Mouse (Mus musculus) limb, embryonic 13.5 days (tissue): ENCODE data around the gene Emc8. TPM values are rescaled to one million over a fixed set of nuclear protein-coding genes. Genes with fewer than 3 reads are reported as not detected.

Experiments
- ATAC-seq: fragments of 200-750 bp; cut with Nextera tagmentation; 2 replicates; pipeline ENCODE4 v1.8.0; 2017; ENCODE audit warnings: low read depth, moderate number of reproducible peaks, moderate TSS enrichment; ENCODE audit not compliant: low FRiP score
- H3K27ac ChIP-seq: fragments of 300-500 bp; sonication (generic); 2 replicates; pipeline ENCODE4 v1.5.1; 2015; ENCODE audit warnings: inconsistent platforms, mild to moderate bottlenecking, moderate library complexity
- H3K27me3 ChIP-seq: fragments of 300-500 bp; sonication (generic); 2 replicates; pipeline ENCODE4 v1.6.1; 2015; ENCODE audit warnings: mild to moderate bottlenecking, inconsistent platforms
- H3K36me3 ChIP-seq: fragments of 300-500 bp; sonication (generic); 2 replicates; pipeline ENCODE4 v1.6.1; 2015; ENCODE audit warnings: inconsistent platforms, mild to moderate bottlenecking, moderate library complexity
- H3K4me1 ChIP-seq: fragments of 300-500 bp; sonication (generic); 2 replicates; pipeline ENCODE4 v1.6.1; 2015; ENCODE audit warnings: inconsistent platforms
- H3K4me2 ChIP-seq: fragments of 300-500 bp; sonication (generic); replicated peaks from 2 replicates; pipeline ENCODE4 v1.6.1; 2015; ENCODE audit warnings: inconsistent platforms, mild to moderate bottlenecking, moderate library complexity
- H3K4me3 ChIP-seq: fragments of 300-500 bp; sonication (generic); 2 replicates; pipeline ENCODE4 v1.5.1; 2015; ENCODE audit warnings: moderate library complexity, mild to moderate bottlenecking, inconsistent platforms
- H3K9ac ChIP-seq: fragments of 300-500 bp; sonication (generic); 2 replicates; pipeline ENCODE4 v1.6.1; 2015; ENCODE audit warnings: mild to moderate bottlenecking, inconsistent platforms
- H3K9me3 ChIP-seq: fragments of 300-500 bp; sonication (generic); 2 replicates; pipeline ENCODE4 v1.6.1; 2016; ENCODE audit warnings: inconsistent platforms
- WGBS: fragments of 180-500 bp; shearing (Covaris S2); methylation state at CpG from one replicate; pipeline ENCODE4 v1.1.7; 2015; 5-methylcytosine and 5-hydroxymethylcytosine counted together
- polyA plus RNA-seq: library from polyadenylated mRNA; unstranded; fragments of >200 nt; fragmentation: Nextera tagmentation; extraction: Ambion mirVana; gene quantifications from 2 replicates; pipeline ENCODE4 v1.2.1, GENCODE M21; 2015

Gene Emc8
- polyA plus RNA-seq, 1 experiment from 2014 or later = 248 TPM

DNA sequence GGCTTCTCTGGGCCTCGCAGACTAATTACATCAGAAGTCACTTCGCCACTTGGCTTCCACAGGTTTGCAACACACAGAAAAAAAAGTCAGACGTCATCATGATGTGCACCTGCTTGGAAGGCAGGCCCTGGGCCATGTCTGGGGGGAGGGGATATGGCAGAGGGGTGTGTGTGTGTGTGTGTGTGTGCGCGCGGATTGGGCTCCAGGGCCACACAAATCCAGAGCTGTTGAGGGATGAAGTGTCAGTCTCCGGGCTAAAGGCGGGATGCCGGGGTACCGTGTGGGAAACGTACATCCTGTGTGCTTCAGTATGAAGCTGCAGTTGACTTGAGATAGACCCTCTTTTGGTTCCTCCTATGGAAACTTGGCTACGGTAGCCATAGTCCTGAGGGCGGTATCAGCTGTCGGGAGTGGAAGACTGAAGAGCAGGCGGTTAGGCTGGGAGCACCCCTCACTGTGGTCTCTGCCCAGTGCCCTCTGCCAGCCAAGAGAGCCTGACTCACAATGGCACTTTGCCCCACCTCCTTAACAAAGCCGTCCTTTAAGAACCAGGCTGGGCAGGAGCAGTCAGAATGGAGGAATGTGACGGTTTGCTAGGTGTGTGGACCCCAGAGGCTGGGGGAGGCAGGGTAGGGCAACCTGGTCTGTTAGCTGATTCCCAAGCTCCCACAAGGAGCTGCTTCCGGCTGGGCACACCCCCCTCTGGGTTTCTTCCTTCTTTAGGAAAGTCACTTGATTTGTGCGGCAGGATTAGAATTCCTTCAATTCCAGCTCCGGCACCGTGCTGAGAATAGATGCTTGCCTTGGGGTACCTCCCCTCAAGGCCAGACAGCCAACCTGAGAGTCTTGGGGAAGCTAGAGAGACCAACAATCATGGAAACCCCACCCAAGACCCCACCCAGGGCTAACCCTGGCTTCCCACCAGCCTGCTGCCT lies 36.7 kb downstream of the Emc8 start:
- Histone ChIP-seq H3K4me2 (no peak overlapping the region), H3K27me3 (peaks cover 33% of the 10 kb centered on the region), H3K4me3 (no peak overlapping the region), H3K4me1 (peaks cover 43% of the 10 kb centered on the region), H3K9ac (no peak overlapping the region), H3K36me3 (no peaks in the 10 kb centered on the region), H3K9me3 (0 out of 2 replicates have a peak, but pooled peaks cover 6% of the 10 kb centered on the region), H3K27ac (no peak overlapping the region)
- WGBS = 72% methylated on average over 21 of the region's 21 CpGs
- ATAC-seq = no peak

DNA sequence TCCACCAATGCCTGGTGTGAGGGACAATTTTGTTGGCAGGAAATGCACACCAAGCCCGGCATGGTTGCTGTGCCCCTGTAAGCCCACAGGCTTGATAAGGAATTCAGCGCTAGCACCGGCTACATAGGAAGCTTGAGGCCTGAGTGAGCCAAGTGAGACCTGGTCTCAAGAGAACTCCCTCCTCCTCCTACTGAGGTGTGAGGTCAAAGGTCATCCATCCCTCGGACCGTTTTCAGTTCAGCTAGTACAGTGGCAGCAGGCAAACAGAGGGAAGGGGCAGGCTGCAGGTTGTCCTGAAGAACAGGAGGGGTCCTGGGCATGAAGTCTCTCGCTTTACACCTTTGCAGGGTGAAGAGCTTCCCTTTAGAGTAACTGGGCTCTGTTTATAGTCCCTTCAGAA lies 37.5 kb downstream of the Emc8 start:
- no peak overlapping the region for H3K9ac ChIP-seq
- no peak overlapping the region for H3K4me3 ChIP-seq
- peaks cover 43% of the 10 kb centered on the region for H3K4me1 ChIP-seq
- no peak overlapping the region for H3K4me2 ChIP-seq
- H3K27me3 ChIP-seq = peaks cover 25% of the 10 kb centered on the region
- H3K9me3 ChIP-seq = 0 out of 2 replicates have a peak, but pooled peaks cover 6% of the 10 kb centered on the region
- no peak overlapping the region for H3K27ac ChIP-seq
- WGBS = 37% methylated on average over 6 of the region's 6 CpGs
- no peak for ATAC-seq
- H3K36me3 ChIP-seq = no peaks in the 10 kb centered on the region

DNA sequence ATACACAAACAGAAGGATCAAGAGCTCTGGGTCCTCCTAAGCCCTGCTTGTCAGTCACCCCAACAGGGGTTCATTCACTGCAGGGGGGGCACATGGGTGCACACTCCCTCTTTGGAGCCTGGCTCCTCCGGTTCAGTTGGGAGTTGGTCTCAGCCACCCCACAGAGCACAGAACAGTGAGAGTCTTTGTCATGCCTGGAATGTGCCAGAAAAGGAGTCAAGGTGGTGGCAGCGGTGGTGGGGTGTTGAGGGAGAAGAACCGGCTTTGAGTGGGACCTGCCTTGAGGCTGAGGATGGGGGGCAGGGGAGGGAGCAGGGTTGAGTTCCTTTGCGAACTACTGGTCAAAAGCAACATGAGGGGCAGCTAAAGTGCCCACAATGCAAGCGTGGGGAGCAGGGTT lies 38.3 kb downstream of the Emc8 start:
- peaks cover 19% of the 10 kb centered on the region for H3K27me3 ChIP-seq

DNA sequence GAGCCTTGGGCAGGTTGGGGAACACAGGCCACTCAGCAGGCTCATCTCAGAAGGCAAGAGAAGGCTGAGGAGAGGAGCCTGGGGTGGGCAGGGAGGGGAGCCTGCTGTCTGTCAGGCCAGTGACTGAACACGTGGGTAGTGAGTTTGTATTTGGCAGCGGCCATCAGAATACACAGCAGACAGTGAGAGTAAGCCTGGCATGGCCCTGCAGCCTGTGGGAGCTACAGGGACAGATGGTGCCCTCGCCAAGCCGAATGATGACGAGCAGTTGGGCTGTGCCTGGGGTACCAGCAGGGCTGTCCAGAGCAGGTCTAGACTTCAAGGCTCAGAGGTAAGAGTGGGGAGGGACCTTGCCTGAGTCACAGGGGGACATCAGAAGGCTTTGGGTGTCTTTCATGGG lies 41.1 kb downstream of the Emc8 start:
- Histone ChIP-seq H3K27me3 (no peaks in the 10 kb centered on the region), H3K4me2 (no peak overlapping the region), H3K36me3 (no peaks in the 10 kb centered on the region), H3K27ac (no peak overlapping the region), H3K4me3 (no peak overlapping the region), H3K9me3 (no peaks in the 10 kb centered on the region), H3K4me1 (peaks cover 22% of the 10 kb centered on the region), H3K9ac (no peak overlapping the region)
- ATAC-seq = no peak
- WGBS = 94% methylated on average over 5 of the region's 5 CpGs

More for the DNA sequence above, 38.3 kb downstream of the Emc8 start:
- H3K4me2 ChIP-seq = no peak overlapping the region
- no peak overlapping the region for H3K4me3 ChIP-seq
- 0 out of 2 replicates have a peak, but pooled peaks cover 6% of the 10 kb centered on the region for H3K9me3 ChIP-seq
- H3K9ac ChIP-seq = no peak overlapping the region
- no peaks in the 10 kb centered on the region for H3K36me3 ChIP-seq
- H3K4me1 ChIP-seq = peaks cover 43% of the 10 kb centered on the region
- no peak for ATAC-seq
- no peak overlapping the region for H3K27ac ChIP-seq
- 47% methylated on average over 5 of the region's 5 CpGs for WGBS

DNA sequence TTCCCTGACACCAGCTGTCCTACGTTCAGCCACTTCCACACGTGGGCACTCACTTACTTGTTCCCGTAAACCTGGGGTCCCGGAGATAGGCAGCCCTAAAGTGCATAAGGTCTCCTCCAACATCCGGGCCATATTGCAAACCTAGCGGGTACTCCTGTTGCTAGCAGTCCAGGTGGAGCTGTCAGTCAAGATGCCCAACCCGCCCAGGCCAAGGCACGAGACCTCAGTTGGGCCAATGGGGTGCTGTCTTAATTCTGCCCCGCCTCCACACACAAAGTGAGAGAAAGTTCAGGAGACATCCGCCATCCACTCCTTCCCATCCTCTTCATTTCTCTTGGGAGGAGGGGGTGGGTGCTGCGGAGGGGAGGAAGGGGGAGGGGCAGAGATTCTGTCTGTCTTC lies 41.9 kb downstream of the Emc8 start:
- 64% methylated on average over 11 of the region's 11 CpGs for WGBS
- no peak for ATAC-seq
- H3K36me3 ChIP-seq = no peaks in the 10 kb centered on the region
- H3K4me3 ChIP-seq = no peak overlapping the region
- H3K4me1 ChIP-seq = peaks cover 14% of the 10 kb centered on the region; the same call in 1 of the 2 replicates
- no peak overlapping the region for H3K9ac ChIP-seq
- no peaks in the 10 kb centered on the region for H3K27me3 ChIP-seq
- H3K4me2 ChIP-seq = no peak overlapping the region
- no peaks in the 10 kb centered on the region for H3K9me3 ChIP-seq
- no peak overlapping the region for H3K27ac ChIP-seq

DNA sequence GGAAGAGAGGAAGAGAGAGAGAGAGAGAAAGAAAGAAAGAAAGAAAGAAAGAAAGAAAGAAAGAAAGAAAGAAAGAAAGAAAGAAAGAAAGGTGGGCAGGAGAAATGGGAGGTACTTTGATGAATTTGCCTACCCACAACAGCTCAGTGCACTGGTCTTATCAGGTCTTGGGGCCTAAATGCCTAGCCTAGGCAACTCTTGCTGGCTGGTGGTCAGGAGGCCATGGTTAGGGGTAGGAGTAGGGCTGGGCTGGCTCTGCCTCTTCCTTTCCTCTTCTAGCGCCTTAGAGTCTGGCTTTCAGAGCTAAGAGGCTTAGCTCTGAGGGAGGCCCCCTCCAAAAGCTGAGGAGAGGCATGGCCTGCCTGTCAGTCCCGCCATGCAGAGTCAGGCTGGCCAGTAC lies 44.8 kb downstream of the Emc8 start:
- Histone ChIP-seq H3K4me1 (no peaks in the 10 kb centered on the region), H3K27me3 (no peaks in the 10 kb centered on the region), H3K27ac (no peak overlapping the region), H3K9ac (no peak overlapping the region), H3K4me2 (no peak overlapping the region), H3K36me3 (no peaks in the 10 kb centered on the region), H3K9me3 (no peaks in the 10 kb centered on the region), H3K4me3 (no peak overlapping the region)
- WGBS = 56% methylated on average over 1 of the region's 2 CpGs
- no peak for ATAC-seq

DNA sequence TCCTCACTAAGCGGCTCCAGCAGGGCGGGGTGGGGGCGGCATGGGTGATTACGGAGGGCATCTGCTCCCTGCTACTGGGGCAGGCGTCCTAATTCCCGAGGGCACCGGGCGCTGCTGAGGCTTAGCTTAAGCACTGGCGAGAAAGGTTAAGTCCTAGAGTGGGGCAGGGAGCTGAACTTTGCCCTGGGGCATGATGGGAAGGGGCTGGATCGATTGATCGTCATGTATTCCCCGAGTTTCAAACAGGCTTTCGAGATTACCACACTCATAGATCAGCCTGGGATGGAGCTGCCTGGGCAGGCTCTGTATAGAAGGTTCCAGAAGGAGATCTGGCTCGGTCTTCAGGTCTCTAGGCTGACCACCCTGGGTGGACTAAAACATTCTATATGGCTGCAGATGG lies 46.2 kb downstream of the Emc8 start:
- Histone ChIP-seq H3K4me3 (no peak overlapping the region), H3K4me1 (no peaks in the 10 kb centered on the region; the same call in 1 of the 2 replicates), H3K27ac (no peak overlapping the region), H3K36me3 (no peaks in the 10 kb centered on the region), H3K4me2 (no peak overlapping the region), H3K9ac (no peak overlapping the region), H3K27me3 (no peaks in the 10 kb centered on the region), H3K9me3 (no peaks in the 10 kb centered on the region)
- 74% methylated on average over 14 of the region's 14 CpGs for WGBS
- no peak for ATAC-seq

DNA sequence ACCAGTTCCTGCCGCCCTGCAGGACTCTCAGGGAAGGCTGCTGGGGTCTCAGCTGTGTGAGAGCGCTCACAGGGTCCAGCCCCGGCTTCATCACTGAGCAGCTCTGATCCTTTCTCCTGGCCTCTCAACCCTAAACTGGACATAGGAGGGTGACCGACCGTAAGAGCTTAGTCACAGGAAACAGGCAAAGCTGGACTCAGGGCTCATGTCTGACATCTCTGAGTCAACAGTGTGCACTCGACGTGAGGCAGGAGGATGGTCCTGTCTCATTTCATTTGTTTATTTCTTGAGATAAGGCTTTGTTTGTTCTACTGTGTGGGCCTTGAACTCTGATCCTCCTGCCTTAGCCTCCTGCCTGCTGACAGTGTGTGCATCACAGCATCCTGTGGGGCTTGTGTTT lies 47.9 kb downstream of the Emc8 start:
- H3K27ac ChIP-seq = no peak overlapping the region

DNA sequence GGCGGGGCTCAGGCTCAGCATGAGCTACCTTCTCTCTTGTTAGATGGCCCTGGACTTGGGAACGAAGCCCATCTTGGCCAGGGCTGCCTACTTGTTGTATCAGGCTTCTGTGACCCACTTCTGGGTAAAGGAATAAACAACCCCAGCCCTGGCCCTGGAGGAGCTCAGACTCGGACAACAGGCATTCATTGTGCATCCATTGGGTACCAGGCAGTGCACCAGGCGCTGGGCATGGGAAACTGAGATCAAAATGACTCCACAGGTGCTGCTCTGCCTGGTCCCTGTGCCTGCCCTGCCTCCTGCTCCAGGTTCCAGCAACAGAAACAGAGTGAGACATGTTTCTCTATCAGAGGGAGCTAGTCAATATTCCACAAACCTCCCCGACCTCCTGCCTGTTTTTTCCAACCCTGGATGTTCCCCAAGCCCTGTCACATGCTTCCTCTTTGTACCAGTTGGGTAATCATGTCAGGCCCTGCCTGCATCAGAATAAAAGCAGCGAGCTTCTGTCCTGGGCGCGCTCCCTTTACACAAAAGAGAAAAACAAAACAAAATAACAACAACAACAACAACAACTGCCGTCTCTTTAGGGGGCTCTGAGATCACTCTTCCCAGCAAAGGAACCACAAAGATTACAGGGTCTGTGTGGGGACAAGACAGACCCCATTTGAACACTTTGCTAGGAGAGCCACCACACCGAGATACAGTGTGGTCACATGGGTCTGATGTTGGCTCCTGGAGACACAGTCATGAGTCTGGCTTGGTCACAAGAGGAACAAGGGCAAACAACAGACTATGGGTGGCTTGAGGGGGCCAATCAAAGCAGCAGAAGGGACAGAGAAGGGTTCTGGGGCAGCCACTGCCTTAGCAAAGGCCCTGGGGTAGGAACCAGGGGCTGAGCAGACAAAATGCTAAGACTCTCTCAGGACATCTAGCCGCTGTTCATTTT lies 48.9 kb downstream of the Emc8 start:
- Histone ChIP-seq H3K27me3 (no peaks in the 10 kb centered on the region), H3K27ac (no peak overlapping the region), H3K36me3 (no peaks in the 10 kb centered on the region), H3K4me3 (no peak overlapping the region), H3K9me3 (no peaks in the 10 kb centered on the region), H3K9ac (0 out of 2 replicates have a peak overlapping the region, but pooled peaks have one; percentile 19), H3K4me2 (no peak overlapping the region), H3K4me1 (no peaks in the 10 kb centered on the region; the same call in none of the 2 replicates)
- no peak for ATAC-seq
- WGBS = 74% methylated on average over 10 of the region's 11 CpGs

More for the DNA sequence above, 47.9 kb downstream of the Emc8 start:
- no peaks in the 10 kb centered on the region for H3K27me3 ChIP-seq
- no peak for ATAC-seq
- no peaks in the 10 kb centered on the region; the same call in none of the 2 replicates for H3K4me1 ChIP-seq
- 53% methylated on average over 7 of the region's 7 CpGs for WGBS
- H3K9me3 ChIP-seq = no peaks in the 10 kb centered on the region
- peak overlapping the region; percentile 19; the same call in 1 of the 2 replicates for H3K9ac ChIP-seq
- no peak overlapping the region for H3K4me3 ChIP-seq
- no peak overlapping the region for H3K4me2 ChIP-seq
- H3K36me3 ChIP-seq = no peaks in the 10 kb centered on the region

DNA sequence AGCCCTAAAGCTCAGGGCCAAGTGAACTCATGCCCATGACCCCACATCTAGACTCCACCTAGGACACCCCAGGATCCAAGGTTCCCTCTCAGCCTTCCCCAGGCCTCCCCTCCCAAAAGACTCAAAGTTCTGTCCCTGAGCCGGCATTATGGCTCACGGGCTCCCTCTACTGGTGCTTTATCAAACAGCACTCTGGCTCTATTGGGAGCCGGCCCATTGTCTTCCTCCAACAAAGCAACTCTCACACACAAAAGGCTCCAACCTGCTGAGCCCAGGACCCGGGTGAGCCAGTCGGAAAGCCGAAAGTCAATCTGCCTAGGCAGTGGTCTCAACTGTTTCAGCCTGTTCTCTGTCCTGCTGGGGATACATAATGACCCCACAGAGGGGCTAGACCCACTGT lies 50.3 kb downstream of the Emc8 start:
- Histone ChIP-seq H3K27me3 (no peaks in the 10 kb centered on the region), H3K4me1 (no peaks in the 10 kb centered on the region; the same call in none of the 2 replicates), H3K9ac (no peak overlapping the region), H3K9me3 (no peaks in the 10 kb centered on the region), H3K27ac (no peak overlapping the region), H3K36me3 (no peaks in the 10 kb centered on the region), H3K4me2 (peak overlapping the region; percentile 21; the same call in 1 of the 2 replicates), H3K4me3 (no peak overlapping the region)
- ATAC-seq = 0 out of 2 replicates have a peak, but pooled peaks have one; percentile 41
- 1% methylated on average over 6 of the region's 6 CpGs for WGBS

DNA sequence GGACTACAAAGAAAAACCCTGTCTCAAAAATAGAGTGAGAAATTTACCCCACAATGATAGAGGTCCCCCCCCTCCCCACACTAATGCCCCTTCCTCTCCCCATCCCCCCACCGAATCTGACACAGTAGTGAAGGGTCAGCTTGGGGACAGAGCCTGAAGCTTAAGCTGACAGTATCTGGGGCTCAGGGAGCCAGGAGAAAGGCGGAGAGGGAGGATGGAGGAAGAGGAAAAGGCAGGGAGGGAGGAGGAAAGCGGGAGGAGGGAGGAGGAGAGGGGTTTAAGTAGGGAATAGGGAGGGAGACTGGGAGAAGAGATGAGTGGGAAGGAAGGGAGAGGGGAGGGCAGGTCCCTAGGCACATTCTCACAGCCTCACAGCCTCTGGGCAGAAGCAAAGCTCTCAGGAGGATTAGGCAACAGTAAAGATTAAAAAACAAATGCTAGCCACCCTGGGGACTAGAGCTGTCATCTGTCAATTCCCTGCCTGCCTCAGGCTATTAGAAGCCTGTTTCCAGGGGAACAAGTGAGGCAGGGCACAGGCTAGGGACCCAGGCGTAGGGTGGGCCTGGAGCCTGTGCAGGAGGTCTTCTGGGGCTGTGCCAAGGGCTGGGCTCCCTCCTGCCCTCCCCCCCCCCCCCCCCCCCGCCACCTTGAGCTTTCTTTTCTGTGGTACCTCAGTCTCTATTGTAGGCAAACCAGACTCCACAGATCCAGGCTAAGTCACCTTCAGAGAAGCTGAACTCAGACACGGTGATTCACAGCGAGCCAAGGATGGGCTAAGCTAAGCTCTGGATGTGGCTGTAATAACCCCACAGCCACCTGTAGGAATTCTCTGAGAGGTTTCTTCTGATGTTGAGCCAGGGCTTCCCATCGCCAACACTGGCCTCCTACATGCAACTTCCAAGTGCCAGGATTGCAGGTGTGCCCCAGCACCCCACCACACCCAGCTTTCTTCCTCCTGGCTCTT lies 51.4 kb downstream of the Emc8 start:
- no peak overlapping the region for H3K9ac ChIP-seq
- no peaks in the 10 kb centered on the region for H3K36me3 ChIP-seq
- no peak for ATAC-seq
- H3K4me2 ChIP-seq = no peak overlapping the region
- WGBS = 37% methylated on average over 7 of the region's 8 CpGs
- no peaks in the 10 kb centered on the region for H3K9me3 ChIP-seq
- H3K27ac ChIP-seq = no peak overlapping the region
- H3K27me3 ChIP-seq = no peaks in the 10 kb centered on the region
- no peak overlapping the region for H3K4me3 ChIP-seq
- H3K4me1 ChIP-seq = no peaks in the 10 kb centered on the region; the same call in none of the 2 replicates
